Mouse (Mus musculus): ENCODE data around the gene Tmprss13. TPM values are rescaled to one million over a fixed set of nuclear protein-coding genes. Genes with fewer than 3 reads are reported as not detected.

Gene Tmprss13
- not detected in 2 replicates for total RNA-seq (2023)

GRCm38 (mm10) chr9:45318855-45319254 lies at the start of gene Tmprss13:
Tmprss13 (plus strand) TSS chr9:45319100.

GRCm38 (mm10) chr9:45370117-45370561 lies 51.2 kb downstream of the Tmprss13 start, which contains the start of gene Fxyd6:
Fxyd6 (plus strand) TSS chr9:45370185.

Other genes starting within 250 kb of the Tmprss13 start
- 93.4 and 131 TPM in 2 replicates for gene Jaml, start 239.9 kb upstream of the Tmprss13 start, total RNA-seq (2023)
- gene Scn2b, start 201.3 kb upstream of the Tmprss13 start, total RNA-seq (2023): 1.5 and 2.0 TPM in 2 replicates
- 0.16 and 0.34 TPM in 2 replicates for gene Scn4b, start 180.7 kb upstream of the Tmprss13 start, total RNA-seq (2023)
- gene BC049352, start 137.1 kb upstream of the Tmprss13 start, total RNA-seq (2023): not detected in 2 replicates
- gene Tmprss4, start 115.0 kb upstream of the Tmprss13 start, total RNA-seq (2023): not detected in 2 replicates
- gene Il10ra, start 50.0 kb upstream of the Tmprss13 start, total RNA-seq (2023): 98.2 and 126 TPM in 2 replicates
- 0.23 and 0.25 TPM in 2 replicates for gene Fxyd6, start 51.1 kb downstream of the Tmprss13 start, total RNA-seq (2023)
- gene Fxyd2, start 80.6 kb downstream of the Tmprss13 start, total RNA-seq (2023): not detected in 2 replicates
- gene Dscaml1, start 107.5 kb downstream of the Tmprss13 start, total RNA-seq (2023): not detected in 2 replicates